Mouse (Mus musculus): ENCODE measurements at regions not wholly inside any gene's neighbourhood (a gene's known extent, or its start where the extent isn't known, plus 50 kb on each side); places are given as distances from the start of the nearest gene placed in this dataset.

GRCm38 (mm10) chr6:121523882-121524612 is 50.6 kb upstream of the Iqsec3 start:
- H3K36me3 ChIP-seq (ENCODE audit: insufficient read depth, low read length), result no peaks in the 10 kb centered on the region
- H3K9ac ChIP-seq (replicated peaks; ENCODE audit: low read length), result no peak overlapping the region
- 72% methylated on average over 11 of the region's 11 CpGs for WGBS
- H3K27me3 ChIP-seq (ENCODE audit: insufficient read depth, low read length), result no peaks in the 10 kb centered on the region
- no peaks in the 10 kb centered on the region for H3K9me3 ChIP-seq (ENCODE audit: low read length)
- H3K27ac ChIP-seq (ENCODE audit: low read length), result no peak overlapping the region
- no peaks in the 10 kb centered on the region for H3K4me1 ChIP-seq (ENCODE audit: insufficient read depth, low read length)
- no peak overlapping the region for H3K4me2 ChIP-seq (replicated peaks; ENCODE audit: low read depth, low read length)
- H3K4me3 ChIP-seq (ENCODE audit: low read length), result no peak overlapping the region
- ATAC-seq (ENCODE audit: low FRiP score, low TSS enrichment), result no peak
